Mouse (Mus musculus) forebrain, postnatal 0 days (tissue): Measurements from ENCODE around the gene Dyrk1a. TPM values are rescaled to one million over a fixed set of nuclear protein-coding genes. Genes with fewer than 3 reads are reported as not detected.

ENCODE experiments used
- ATAC-seq: fragments of 200-750 bp; cut with Nextera tagmentation; 2 replicates; pipeline ENCODE4 v1.8.0; 2017; ENCODE audit warnings: mild to moderate bottlenecking, moderate library complexity
- DNase-seq: peaks from one replicate; pipeline ENCODE4 v3.0.0-alpha.2; 2015
- H3K27ac ChIP-seq: fragments of 300-500 bp; sonication (generic); 2 replicates; pipeline ENCODE4 v1.5.1; 2014; ENCODE audit warnings: low read depth, mild to moderate bottlenecking, antibody characterized with exemption, low read length, moderate library complexity, mixed read lengths
- H3K27me3 ChIP-seq: fragments of 300-500 bp; sonication (generic); 2 replicates; pipeline ENCODE4 v1.6.1; 2014; ENCODE audit warnings: mild to moderate bottlenecking, low read length, mixed read lengths; ENCODE audit not compliant: insufficient read depth
- H3K36me3 ChIP-seq: fragments of 300-500 bp; sonication (generic); 2 replicates; pipeline ENCODE4 v1.6.1; 2014; ENCODE audit warnings: mild to moderate bottlenecking, moderate library complexity; ENCODE audit not compliant: insufficient read depth
- H3K4me1 ChIP-seq: fragments of 300-500 bp; sonication (generic); 2 replicates; pipeline ENCODE4 v1.6.1; 2014; ENCODE audit warnings: antibody characterized with exemption; ENCODE audit not compliant: insufficient read depth
- H3K4me2 ChIP-seq: fragments of 300-500 bp; sonication (generic); 2 replicates; pipeline ENCODE4 v1.6.1; 2014; ENCODE audit warnings: low read depth, mild to moderate bottlenecking, moderate library complexity
- H3K4me3 ChIP-seq: fragments of 300-500 bp; sonication (generic); 2 replicates; pipeline ENCODE4 v1.5.1; 2014; ENCODE audit warnings: low read depth, low read length, mixed read lengths
- H3K9ac ChIP-seq: fragments of 300-500 bp; sonication (generic); 2 replicates; pipeline ENCODE4 v1.6.1; 2014; ENCODE audit warnings: mild to moderate bottlenecking
- H3K9me3 ChIP-seq: fragments of 300-500 bp; sonication (generic); 2 replicates; pipeline ENCODE4 v1.6.1; 2016; ENCODE audit warnings: low read length
- CTCF ChIP-seq: sonication (generic); IDR thresholded peaks from 2 replicates; pipeline ENCODE4 v1.5.1; 2016; ENCODE audit warnings: antibody characterized with exemption, control low read depth, low read depth
- WGBS: fragments of 180-500 bp; shearing (Covaris S2); extraction: QIAGEN DNeasy Blood & Tissue Kit; methylation state at CpG from one replicate; pipeline ENCODE4 v1.1.7; 2014; 5-methylcytosine and 5-hydroxymethylcytosine counted together
- polyA plus RNA-seq: library from polyadenylated mRNA; unstranded; fragments of >200 nt; fragmentation: Nextera tagmentation; extraction: Ambion mirVana; gene quantifications from 2 replicates; pipeline ENCODE4 v1.2.1, GENCODE M21; 2015
- total RNA-seq: library from RNA; depleted of rRNA; stranded (reverse); fragments of >200 nt; gene quantifications from 2 replicates; pipeline ENCODE4 v1.2.3, GENCODE M21; 2014

Dyrk1a gene
- total and polyA plus RNA-seq, 2 experiments from 2014 or later = 13.5 to 101 TPM

DNA sequence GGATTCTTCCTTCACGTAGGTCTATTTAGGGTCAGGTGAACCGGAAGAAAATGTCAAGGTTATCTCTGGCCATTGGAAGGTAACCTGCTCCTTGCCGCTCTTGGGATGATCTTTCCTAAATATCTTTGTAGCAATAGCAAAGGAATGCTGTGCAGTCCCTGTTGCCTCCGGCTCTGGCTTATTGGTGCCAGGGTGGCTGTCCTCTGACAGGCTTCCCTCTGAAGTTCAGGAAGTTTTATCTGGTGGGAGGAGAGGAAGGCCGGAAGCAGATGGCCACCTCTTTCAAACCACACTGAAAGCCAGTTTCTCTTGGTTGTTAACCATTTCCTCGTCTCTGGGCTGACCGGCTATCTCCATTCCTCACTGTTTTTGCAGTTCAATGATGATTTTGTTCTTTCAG is 10.5 kb upstream of the Dyrk1a start:
- no peak for TF ChIP-seq CTCF
- no peak overlapping the region for H3K9ac ChIP-seq
- H3K4me1 ChIP-seq = no peaks in the 10 kb centered on the region
- ATAC-seq = no peak
- WGBS = 75% methylated on average over 7 of the region's 7 CpGs
- H3K4me2 ChIP-seq = no peak overlapping the region
- no peaks in the 10 kb centered on the region for H3K36me3 ChIP-seq
- H3K4me3 ChIP-seq = no peak overlapping the region
- H3K27ac ChIP-seq = no peak overlapping the region
- H3K9me3 ChIP-seq = no peaks in the 10 kb centered on the region
- no peaks in the 10 kb centered on the region for H3K27me3 ChIP-seq
- no peak for DNase-seq

DNA sequence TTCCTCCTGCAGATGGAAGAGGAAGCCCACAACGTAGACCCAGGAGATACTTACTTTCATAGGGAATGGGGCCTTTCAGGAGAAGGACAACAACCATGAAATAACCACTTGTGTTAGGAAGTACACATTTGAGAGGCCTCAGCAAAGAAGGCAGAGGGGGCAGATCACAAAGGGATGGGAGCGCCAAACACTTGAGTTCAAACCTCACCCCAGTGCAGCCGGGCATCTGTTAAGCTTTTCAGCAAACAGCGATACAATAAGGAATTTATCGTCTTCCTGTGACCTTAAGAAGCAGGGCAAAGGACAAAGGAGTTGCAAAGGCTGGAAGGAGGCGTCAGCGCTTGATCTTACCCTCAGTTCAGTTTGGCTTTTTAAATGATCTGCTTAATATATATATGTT is 10.0 kb upstream of the Dyrk1a start:
- no peak overlapping the region for H3K27ac ChIP-seq

DNA sequence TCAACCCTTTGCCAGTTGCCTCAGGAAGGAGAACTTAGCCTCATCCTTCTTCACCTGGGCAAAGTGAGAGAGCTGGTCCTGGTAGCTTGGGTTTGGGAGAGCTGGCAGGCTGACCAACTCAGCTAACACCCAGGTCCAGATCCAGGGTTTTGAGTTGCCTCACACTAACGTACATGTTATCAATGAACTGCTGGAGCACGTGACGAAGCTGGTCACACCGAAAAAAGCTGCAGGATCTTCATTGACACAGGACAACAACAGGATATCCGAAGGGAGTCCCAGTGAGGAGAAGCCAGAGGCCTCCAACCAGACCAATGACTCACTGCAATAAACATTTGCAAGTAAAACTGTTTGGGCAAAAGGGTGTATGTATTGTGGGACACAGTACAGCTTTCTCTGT is 9.2 kb upstream of the Dyrk1a start:
- no peaks in the 10 kb centered on the region for H3K27me3 ChIP-seq
- H3K4me2 ChIP-seq = no peak overlapping the region
- no peak for TF ChIP-seq CTCF
- no peaks in the 10 kb centered on the region for H3K4me1 ChIP-seq
- DNase-seq (no peak), ATAC-seq (no peak)
- H3K27ac ChIP-seq = no peak overlapping the region
- no peaks in the 10 kb centered on the region for H3K36me3 ChIP-seq
- 81% methylated on average over 5 of the region's 5 CpGs for WGBS
- H3K9me3 ChIP-seq = no peaks in the 10 kb centered on the region
- no peak overlapping the region for H3K9ac ChIP-seq
- no peak overlapping the region for H3K4me3 ChIP-seq

More for the DNA sequence above, 10.0 kb upstream of the Dyrk1a start:
- no peak for TF ChIP-seq CTCF
- Histone ChIP-seq H3K36me3 (no peaks in the 10 kb centered on the region), H3K4me1 (no peaks in the 10 kb centered on the region), H3K27me3 (no peaks in the 10 kb centered on the region), H3K4me3 (no peak overlapping the region), H3K9me3 (no peaks in the 10 kb centered on the region), H3K4me2 (no peak overlapping the region), H3K9ac (no peak overlapping the region)
- ATAC-seq (no peak), DNase-seq (no peak)
- 65% methylated on average over 7 of the region's 7 CpGs for WGBS

DNA sequence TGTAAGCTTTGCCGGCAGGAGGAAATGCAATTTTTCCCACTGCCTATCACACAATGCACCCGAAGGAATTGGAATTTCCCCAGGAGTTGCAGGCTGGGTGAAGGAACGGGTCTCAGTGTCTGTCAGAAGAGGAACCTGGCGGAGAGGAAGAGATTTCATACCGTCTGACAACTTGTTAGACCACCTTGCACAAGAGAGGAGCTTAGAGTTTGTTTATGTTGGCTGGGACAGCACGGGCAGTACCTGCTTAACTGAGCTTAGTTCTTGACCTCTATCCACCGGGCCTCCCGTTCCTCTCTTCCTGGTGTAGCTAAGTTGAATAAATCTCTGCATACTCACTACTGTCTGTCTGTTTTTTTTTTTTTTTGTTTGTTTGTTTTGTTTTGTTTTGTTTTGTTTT is 3.7 kb upstream of the Dyrk1a start:
- no peak overlapping the region for H3K9ac ChIP-seq

DNA sequence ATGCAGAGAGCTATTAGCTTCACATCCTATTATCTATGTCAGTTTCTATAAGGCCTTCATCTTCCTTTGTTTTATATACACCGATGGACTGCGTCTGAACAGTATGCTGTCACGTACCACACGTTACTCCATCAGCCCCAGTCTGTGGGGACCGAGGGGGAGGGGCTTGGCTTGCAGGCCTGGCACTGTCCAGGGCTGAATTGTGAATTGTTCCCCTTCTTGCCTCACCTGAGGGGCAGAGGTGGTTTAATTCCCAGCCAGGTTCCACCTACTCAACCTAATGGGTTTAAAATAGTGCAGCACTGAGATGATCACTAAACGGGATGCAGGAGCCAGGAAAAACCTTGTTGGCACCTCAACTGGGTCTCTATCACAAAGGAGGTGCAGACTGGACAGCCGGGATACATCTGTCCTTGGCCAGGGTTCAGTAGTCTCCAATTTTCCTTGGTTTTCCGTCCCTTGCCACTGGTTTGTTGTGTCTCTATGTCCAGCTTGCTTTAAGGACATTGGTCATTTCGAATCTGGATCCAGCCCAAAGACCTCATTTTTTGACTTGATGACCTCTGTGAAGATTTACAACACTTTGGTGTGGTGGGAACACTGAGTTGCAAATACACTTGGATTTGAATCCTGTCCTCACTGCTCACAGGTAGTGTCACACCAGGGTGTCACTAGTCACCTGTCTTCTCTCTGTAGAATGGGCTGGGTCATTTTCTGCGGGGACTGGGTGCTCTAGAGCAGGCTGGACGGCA is 2.8 kb upstream of the Dyrk1a start:
- no peak overlapping the region for H3K27ac ChIP-seq
- no peak overlapping the region for H3K4me2 ChIP-seq
- TF ChIP-seq CTCF = no peak
- DNase-seq = no peak
- peaks cover 2% of the 10 kb centered on the region for H3K4me1 ChIP-seq
- no peaks in the 10 kb centered on the region for H3K36me3 ChIP-seq
- 84% methylated on average over 11 of the region's 11 CpGs for WGBS
- no peak overlapping the region for H3K4me3 ChIP-seq
- no peaks in the 10 kb centered on the region for H3K9me3 ChIP-seq
- no peak for ATAC-seq
- H3K27me3 ChIP-seq = no peaks in the 10 kb centered on the region
- H3K9ac ChIP-seq = no peak overlapping the region

More for the DNA sequence above, 3.7 kb upstream of the Dyrk1a start:
- 70% methylated on average over 8 of the region's 8 CpGs for WGBS
- no peak overlapping the region for H3K4me3 ChIP-seq
- no peak overlapping the region for H3K27ac ChIP-seq
- no peak overlapping the region for H3K4me2 ChIP-seq
- no peaks in the 10 kb centered on the region for H3K36me3 ChIP-seq
- H3K4me1 ChIP-seq = no peaks in the 10 kb centered on the region; the same call in 1 of the 2 replicates
- TF ChIP-seq CTCF = no peak
- DNase-seq (no peak), ATAC-seq (no peak)
- H3K9me3 ChIP-seq = no peaks in the 10 kb centered on the region
- no peaks in the 10 kb centered on the region for H3K27me3 ChIP-seq

DNA sequence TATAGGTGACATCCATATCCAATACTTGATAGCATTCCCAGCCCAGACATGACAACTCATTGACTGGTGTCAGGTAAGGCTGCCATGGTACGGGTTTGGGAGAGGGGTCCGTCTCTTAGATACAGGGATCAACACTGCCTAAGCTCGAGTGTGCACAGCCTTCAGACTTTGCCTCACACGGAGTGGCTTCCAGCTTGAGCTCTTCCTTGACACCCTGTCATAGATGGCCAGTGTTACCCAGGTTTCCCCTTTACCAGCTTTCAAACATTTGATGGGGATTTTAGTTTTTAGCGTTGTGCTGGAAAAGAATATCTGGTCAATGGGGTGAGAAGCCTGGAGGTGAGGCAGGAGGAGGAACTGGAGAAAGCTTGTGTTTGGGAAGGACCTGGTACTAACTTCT is 2.1 kb upstream of the Dyrk1a start:
- H3K9me3 ChIP-seq = no peaks in the 10 kb centered on the region
- H3K27me3 ChIP-seq = no peaks in the 10 kb centered on the region
- no peaks in the 10 kb centered on the region for H3K36me3 ChIP-seq
- TF ChIP-seq CTCF = no peak
- H3K27ac ChIP-seq = no peak overlapping the region
- H3K9ac ChIP-seq = no peak overlapping the region
- DNase-seq (no peak), ATAC-seq (no peak)
- H3K4me1 ChIP-seq = peaks cover 7% of the 10 kb centered on the region
- no peak overlapping the region for H3K4me2 ChIP-seq
- WGBS = 64% methylated on average over 5 of the region's 5 CpGs
- no peak overlapping the region for H3K4me3 ChIP-seq

DNA sequence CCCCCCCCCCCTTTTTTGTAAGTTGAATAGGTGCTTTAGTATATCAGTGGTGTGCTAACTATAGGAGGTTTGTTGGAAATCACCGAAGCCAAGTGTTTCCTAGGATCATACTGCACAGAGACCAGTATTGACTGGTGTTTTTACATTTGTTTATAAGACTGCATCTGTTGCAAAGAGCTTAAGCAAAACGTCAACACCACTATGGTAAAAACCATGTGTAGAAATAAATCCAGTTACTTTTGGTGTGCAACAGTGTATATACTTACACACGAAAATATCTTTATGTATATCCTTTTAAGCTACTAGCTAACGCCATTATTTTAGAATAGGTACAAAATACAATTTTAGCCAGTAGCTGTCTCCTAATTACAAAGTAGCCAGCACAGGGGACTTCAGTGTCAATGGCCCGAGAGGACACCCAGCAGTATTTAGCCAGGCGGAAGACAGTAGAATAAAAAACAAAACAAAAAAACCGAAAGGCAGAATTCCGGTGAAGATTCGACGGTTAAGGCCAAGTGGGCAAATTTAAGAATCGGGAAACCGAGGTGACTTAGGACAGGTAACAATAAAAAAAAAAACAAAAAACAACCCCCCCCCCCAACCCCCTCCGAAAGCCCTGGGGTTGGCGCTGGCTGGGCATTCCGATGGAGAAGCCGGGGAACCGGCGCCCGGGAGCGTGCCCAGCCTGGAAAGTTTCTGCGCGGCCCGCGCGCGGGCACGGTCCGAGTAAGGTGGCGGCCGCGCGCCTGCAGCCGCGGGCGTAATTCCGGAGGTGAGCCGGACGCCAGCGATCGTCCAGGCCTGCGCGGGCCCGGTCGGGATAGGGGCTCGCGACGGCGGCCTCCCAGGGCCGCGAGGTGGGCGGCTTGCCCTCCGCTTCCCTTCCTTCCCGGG is 1.2 kb upstream of the Dyrk1a start:
- DNase-seq = peak; percentile 9
- H3K27me3 ChIP-seq = no peaks in the 10 kb centered on the region
- WGBS = 1% methylated on average over 49 of the region's 53 CpGs

More for the DNA sequence above, 1.2 kb upstream of the Dyrk1a start:
- Histone ChIP-seq H3K4me1 (peaks cover 7% of the 10 kb centered on the region), H3K9me3 (no peaks in the 10 kb centered on the region), H3K4me2 (peak overlapping the region; percentile 53), H3K36me3 (no peaks in the 10 kb centered on the region), H3K4me3 (peak overlapping the region; percentile 98), H3K27ac (peak overlapping the region; percentile 100), H3K9ac (peak overlapping the region; percentile 72)
- TF ChIP-seq CTCF = no peak
- ATAC-seq = no peak; the same call in 1 of the 2 replicates
